Comparison of ENCODE assay signal across 8 mouse cellular contexts in genomic region chr6:5413282-5413681, GRCm38 (mm10). TPM values are rescaled to one million over a fixed set of nuclear protein-coding genes. Genes with fewer than 3 reads are reported as not detected.
DNase-seq lines count a peak whose midpoint lies in the region; ATAC-seq lines count a peak whose summit lies in the region.
"Had no signal": no experiment of that assay in that cellular context is flagged by ENCODE, and none has a peak within 500 bp of the region (broad histone marks: within the 10 kb centered on the region; RNA-seq: fewer than 3 reads in every experiment).

No protein-coding gene starts in this region.

- DNase-seq in urinary bladder, postnatal 25 days (ENCODE audit: low spot score): peak; percentile 18
- no peak for DNase-seq in urinary bladder, postnatal 10 days (ENCODE audit: low spot score)
- peak; percentile 34 for DNase-seq in fibroblast of lung, adult 2 months (ENCODE audit: low read depth)
- DNase-seq in neural tube, embryonic 10.5 days (ENCODE audit: extremely low spot score, low spot score): no peak
- no peak for DNase-seq in spleen, adult 12 weeks (ENCODE audit: low spot score)
- no peak for DNase-seq in retina, postnatal 1 day

- ATAC-seq in hematopoietic stem cell, adult 5-6 weeks (replicated peaks in 1 of 2; ENCODE audit: insufficient read depth in 1 of 2, low FRiP score in 2 of 2, low TSS enrichment in 1 of 2, low read depth in 1 of 2, poor library complexity in 2 of 2, severe bottlenecking in 2 of 2): peak; percentile 63 to 65

RNA-seq across cellular contexts. Expression of gene Asb4, which starts 30.1 kb away (rescaled TPM):
- 1.7 and 3.5 TPM in 2 replicates for total RNA-seq in hematopoietic stem cell, adult 5-6 weeks (2017)
- total RNA-seq: neutrophil, adult 5-6 weeks had no signal

Comparison
In these comparisons a context has a peak if more than half of its experiments do, and no peak if none do; other contexts are left out.
1. DNase-seq: peak in urinary bladder, postnatal 25 days (single experiment) and fibroblast of lung, adult 2 months (single experiment); none in urinary bladder, postnatal 10 days (single experiment), neural tube, embryonic 10.5 days (single experiment), spleen, adult 12 weeks (single experiment) and retina, postnatal 1 day (single experiment).